Mouse (Mus musculus) G1E (cell line): ENCODE results near the gene Fry.

Source experiments
- CTCF ChIP-seq: IDR thresholded peaks from 2 replicates; pipeline ENCODE4 v1.5.1; 2012; ENCODE audit warnings: low read depth, low read length, inconsistent platforms, mixed read lengths
- GATA2 ChIP-seq: IDR thresholded peaks from 2 replicates; pipeline ENCODE4 v1.6.1; 2012; ENCODE audit warnings: low read depth, low read length, inconsistent platforms, borderline replicate concordance
- TAL1 ChIP-seq: conservative IDR thresholded peaks from 2 replicates; pipeline ENCODE4 v1.6.1; 2012; ENCODE audit warnings: low read depth, low read length, inconsistent platforms, mixed read lengths

DNA sequence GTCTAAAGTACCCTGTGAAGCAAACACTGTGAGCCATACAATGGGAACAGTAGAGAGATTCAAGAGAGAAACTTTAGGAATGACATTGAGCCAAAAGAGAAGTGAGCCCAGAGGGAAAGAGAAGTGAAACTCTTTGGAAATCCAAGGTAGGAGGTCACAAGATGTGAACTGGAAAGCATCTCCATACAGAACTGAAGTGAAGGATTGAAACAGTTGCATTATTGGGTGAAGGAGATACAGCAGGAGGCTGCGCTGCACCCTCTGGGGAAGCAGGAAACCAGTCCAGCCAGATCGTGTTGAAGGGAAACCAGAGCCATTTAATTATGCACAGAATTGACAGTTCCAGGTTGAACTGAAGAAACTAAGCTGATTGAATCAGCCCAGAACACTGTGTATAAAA is 22.1 kb downstream of the Fry start:
- TF ChIP-seq CTCF, result no peak
- TF ChIP-seq GATA2, result no peak
- no peak for TF ChIP-seq TAL1
